Mouse (Mus musculus) CH12.LX (cell line): ENCODE results near the gene D6Ertd527e. TPM values are rescaled to one million over a fixed set of nuclear protein-coding genes. Genes with fewer than 3 reads are reported as not detected.
A peak's percentile ranks its signal among the peaks of the same experiment; 100 is the strongest.

Experiments
- DNase-seq: peaks from one replicate; pipeline ENCODE4 v3.0.0-alpha.2; 2013; ENCODE audit errors: extremely low read depth
- H3K27ac ChIP-seq: 2 replicates; pipeline ENCODE4 v1.5.1; 2012; ENCODE audit warnings: low read depth, mild to moderate bottlenecking, control low read depth, moderate library complexity; ENCODE audit not compliant: insufficient read depth
- H3K27me3 ChIP-seq: replicated peaks from 2 replicates; pipeline ENCODE3; 2012; ENCODE audit warnings: inconsistent platforms
- H3K36me3 ChIP-seq, 2 experiments: replicated peaks in 1 of 2; 2 replicates each; pipeline versions ENCODE3 to v1.6.1; 2012; ENCODE audit warnings: inconsistent platforms in 1 of 2, low read length in 1 of 2, mild to moderate bottlenecking in 1 of 2, mixed read lengths in 1 of 2, moderate library complexity in 1 of 2; ENCODE audit not compliant: control insufficient read depth in 1 of 2, insufficient read depth in 1 of 2
- H3K4me1 ChIP-seq, 2 experiments: 2 replicates each; pipeline ENCODE4 v1.6.1; 2012; ENCODE audit warnings: inconsistent platforms in 1 of 2, moderate library complexity in 1 of 2; ENCODE audit not compliant: insufficient read depth in 2 of 2, control insufficient read depth in 1 of 2
- H3K4me2 ChIP-seq: 2 replicates; pipeline ENCODE4 v1.6.1; 2012; ENCODE audit warnings: low read depth, mild to moderate bottlenecking, control low read depth; ENCODE audit not compliant: poor library complexity, insufficient read depth, severe bottlenecking
- H3K4me3 ChIP-seq, 3 experiments: fragments of 150-350 bp in 1 of 3; sonication (generic) in 1 of 3; replicated peaks in 1 of 3; 2 replicates each; pipeline versions ENCODE3 to v1.5.1; 2011 to 2012; ENCODE audit warnings: low read depth in 2 of 3, low read length in 2 of 3, mild to moderate bottlenecking in 2 of 3, moderate library complexity in 2 of 3, control low read depth in 1 of 3, improper control_type of control experiment in 1 of 3, inconsistent platforms in 1 of 3, mixed read lengths in 1 of 3; ENCODE audit not compliant: poor library complexity in 1 of 3
- H3K79me2 ChIP-seq: replicated peaks from 2 replicates; pipeline ENCODE4 v1.6.1; 2012; ENCODE audit warnings: mild to moderate bottlenecking, moderate library complexity; ENCODE audit not compliant: control insufficient read depth, poor library complexity, insufficient read depth, severe bottlenecking; ENCODE audit errors: extremely low read depth
- H3K9ac ChIP-seq: 2 replicates; pipeline ENCODE4 v1.6.1; 2012; ENCODE audit warnings: low read depth, mild to moderate bottlenecking, control low read depth, moderate library complexity; ENCODE audit not compliant: insufficient read depth
- H3K9me3 ChIP-seq: replicated peaks from 2 replicates; pipeline ENCODE3; 2012; ENCODE audit warnings: low read length, inconsistent platforms, mixed read lengths
- BHLHE40 ChIP-seq: IDR thresholded peaks from 2 replicates; pipeline ENCODE4 v1.6.1; 2011; ENCODE audit warnings: mild to moderate bottlenecking, low read depth, low read length, improper control_type of control experiment
- CHD2 ChIP-seq: IDR thresholded peaks from 2 replicates; pipeline ENCODE4 v1.6.1; 2011; ENCODE audit warnings: low read length, improper control_type of control experiment
- E2F4 ChIP-seq: IDR thresholded peaks from 2 replicates; pipeline ENCODE4 v1.6.1; 2011; ENCODE audit warnings: low read depth, low read length, improper control_type of control experiment; ENCODE audit not compliant: insufficient replicate concordance
- ELF1 ChIP-seq: IDR thresholded peaks from 2 replicates; pipeline ENCODE4 v1.6.1; 2014; ENCODE audit warnings: low read depth, mild to moderate bottlenecking, inconsistent platforms, low read length, improper control_type of control experiment
- EP300 ChIP-seq: IDR thresholded peaks from 2 replicates; pipeline ENCODE4 v1.6.1; 2011; ENCODE audit warnings: low read length, improper control_type of control experiment
- ETS1 ChIP-seq: conservative IDR thresholded peaks from 2 replicates; pipeline ENCODE4 v1.6.1; 2012; ENCODE audit warnings: low read depth, mild to moderate bottlenecking, inconsistent platforms, low read length, improper control_type of control experiment, moderate library complexity
- GABPA ChIP-seq: IDR thresholded peaks from 2 replicates; pipeline ENCODE4 v1.6.1; 2012; ENCODE audit warnings: low read depth, low read length, improper control_type of control experiment, inconsistent platforms; ENCODE audit not compliant: insufficient replicate concordance
- IRF4 ChIP-seq: IDR thresholded peaks from 2 replicates; pipeline ENCODE4 v1.6.1; 2014; ENCODE audit warnings: low read depth, mild to moderate bottlenecking, inconsistent platforms, low read length, improper control_type of control experiment
- JUN ChIP-seq: IDR thresholded peaks from 2 replicates; pipeline ENCODE4 v1.6.1; 2011; ENCODE audit warnings: low read depth, mild to moderate bottlenecking, low read length, improper control_type of control experiment, moderate library complexity; ENCODE audit not compliant: insufficient read depth
- MAZ ChIP-seq: IDR thresholded peaks from 2 replicates; pipeline ENCODE4 v1.6.1; 2012; ENCODE audit warnings: low read depth, mild to moderate bottlenecking, inconsistent platforms, low read length, improper control_type of control experiment, moderate library complexity
- MEF2A ChIP-seq: IDR thresholded peaks from 2 replicates; pipeline ENCODE4 v1.6.1; 2014; ENCODE audit warnings: low read depth, mild to moderate bottlenecking, inconsistent platforms, low read length, improper control_type of control experiment, borderline replicate concordance
- MXI1 ChIP-seq: IDR thresholded peaks from 2 replicates; pipeline ENCODE4 v1.6.1; 2011; ENCODE audit warnings: mild to moderate bottlenecking, low read depth, low read length, improper control_type of control experiment
- MYC ChIP-seq: IDR thresholded peaks from 2 replicates; pipeline ENCODE4 v1.6.1; 2011; ENCODE audit warnings: low read depth, mild to moderate bottlenecking, improper control_type of control experiment, low read length
- PAX5 ChIP-seq: IDR thresholded peaks from 2 replicates; pipeline ENCODE4 v1.6.1; 2012; ENCODE audit warnings: low read length, inconsistent platforms, mixed read lengths
- POLR2A ChIP-seq: IDR thresholded peaks from 2 replicates; pipeline ENCODE4 v1.6.1; 2011; ENCODE audit warnings: low read depth, mild to moderate bottlenecking, improper control_type of control experiment, low read length
- POLR2AphosphoS2 ChIP-seq: IDR thresholded peaks from 2 replicates; pipeline ENCODE4 v1.6.1; 2011; ENCODE audit warnings: low read depth, low read length, improper control_type of control experiment
- RCOR1 ChIP-seq: conservative IDR thresholded peaks from 2 replicates; pipeline ENCODE4 v1.6.1; 2012; ENCODE audit warnings: low read depth, mild to moderate bottlenecking, inconsistent platforms, low read length, improper control_type of control experiment
- SMC3 ChIP-seq: IDR thresholded peaks from 2 replicates; pipeline ENCODE4 v1.6.1; 2011; ENCODE audit warnings: low read depth, low read length, improper control_type of control experiment
- TBP ChIP-seq: conservative IDR thresholded peaks from 2 replicates; pipeline ENCODE4 v1.6.1; 2011; ENCODE audit warnings: low read depth, low read length, improper control_type of control experiment
- TCF12 ChIP-seq: IDR thresholded peaks from 2 replicates; pipeline ENCODE4 v1.6.1; 2014; ENCODE audit warnings: low read depth, mild to moderate bottlenecking, inconsistent platforms, low read length, improper control_type of control experiment
- UBTF ChIP-seq: IDR thresholded peaks from 2 replicates; pipeline ENCODE4 v1.6.1; 2012; ENCODE audit warnings: low read depth, mild to moderate bottlenecking, inconsistent platforms, low read length, improper control_type of control experiment, moderate library complexity
- ZC3H11A ChIP-seq: IDR thresholded peaks from 2 replicates; pipeline ENCODE4 v1.6.1; 2012; ENCODE audit warnings: low read depth, mild to moderate bottlenecking, inconsistent platforms, low read length, improper control_type of control experiment
- ZKSCAN1 ChIP-seq: IDR thresholded peaks from 2 replicates; pipeline ENCODE4 v1.6.1; 2012; ENCODE audit warnings: low read depth, inconsistent platforms, low read length, improper control_type of control experiment, borderline replicate concordance
- ZMIZ1 ChIP-seq: IDR thresholded peaks from 2 replicates; pipeline ENCODE4 v1.6.1; 2012; ENCODE audit warnings: low read depth, mild to moderate bottlenecking, inconsistent platforms, low read length, improper control_type of control experiment
- ZNF384 ChIP-seq: IDR thresholded peaks from 2 replicates; pipeline ENCODE4 v1.6.1; 2012; ENCODE audit warnings: low read depth, low read length, improper control_type of control experiment, inconsistent platforms
- dilution Hi-C: fragments of 300-500 bp; cut with MboI; formaldehyde crosslinking; loops from 2 replicates; pipeline ENCODE4 v1.14.3; 2020; ENCODE audit warnings: low sequenced_read_pairs; ENCODE audit not compliant: extremely low pct_unique_long_range_greater_than_20kb, extremely low pct_ligation_motif_present
- in situ Hi-C: fragments of 300-500 bp; cut with MboI; formaldehyde crosslinking; loops from 3 replicates; pipeline ENCODE4 v1.14.3; 2019; ENCODE audit warnings: low sequenced_read_pairs, low pct_ligation_motif_present, low pct_unique_long_range_greater_than_20kb, mixed read lengths
- polyA plus RNA-seq: library from polyadenylated mRNA; unstranded; fragments of >175 nt; gene quantifications from 2 replicates; pipeline ENCODE4 v1.2.1, GENCODE M21; 2012; ENCODE audit warnings: low read depth; ENCODE audit not compliant: insufficient read length
- total RNA-seq, 2 experiments: library from RNA; depleted of rRNA; stranded (reverse); fragments of 300-350 nt in 1 of 2; fragments of >200 nt in 1 of 2; gene quantifications; 2 replicates each; pipeline ENCODE4 v1.2.3; 2012 to 2014

The D6Ertd527e gene
- total and polyA plus RNA-seq, 3 experiments = 0.10 to 0.34 TPM; not detected in 1

- TF ChIP-seq ZMIZ1 = peak; percentile 37; the same call in 1 of the 2 replicates
- TF ChIP-seq TCF12 = peak; percentile 86
- peak; percentile 77 for TF ChIP-seq BHLHE40
- TF ChIP-seq IRF4 = peak; percentile 95
- TF ChIP-seq E2F4 = no peak
- peak; percentile 75; the same call in 1 of the 2 replicates for TF ChIP-seq MAZ
- TF ChIP-seq TBP = no peak
- TF ChIP-seq MEF2A = peak; percentile 95
- TF ChIP-seq JUN = peak; percentile 76
- peak; percentile 78 for TF ChIP-seq RCOR1
- no peak for TF ChIP-seq ZKSCAN1
Observed at GRCm38 (mm10) chr6:87069195-87069900, 35.2 kb upstream of the D6Ertd527e start (continued).

- H3K4me1 ChIP-seq = peaks cover 32 to 76% of the 10 kb centered on the region in 2 experiments
- H3K79me2 ChIP-seq = peaks cover 2% of the 10 kb centered on the region; the same call in 1 of the 2 replicates
- H3K9ac ChIP-seq = peak overlapping the region; percentile 36; the same call in 1 of the 2 replicates
- H3K27me3 ChIP-seq = no peaks in the 10 kb centered on the region
- no peaks in the 10 kb centered on the region for H3K9me3 ChIP-seq
- dilution Hi-C loops (no loop called here), in situ Hi-C loops (no loop called here)
- DNase-seq = no peak
- no peak for TF ChIP-seq ETS1
- no peak for TF ChIP-seq MXI1
- no peak for TF ChIP-seq TBP
- no peak for TF ChIP-seq SMC3
- TF ChIP-seq RCOR1 = no peak
- no peak for TF ChIP-seq POLR2AphosphoS2
- TF ChIP-seq MEF2A = no peak
- H3K36me3 ChIP-seq = peaks cover 30 to 74% of the 10 kb centered on the region in 2 experiments
- no peak overlapping the region for H3K4me2 ChIP-seq
- no peak overlapping the region for H3K4me3 ChIP-seq
- H3K27ac ChIP-seq = peak overlapping the region; percentile 17
Observed at GRCm38 (mm10) chr6:87070641-87071040, 33.9 kb upstream of the D6Ertd527e start.

DNA sequence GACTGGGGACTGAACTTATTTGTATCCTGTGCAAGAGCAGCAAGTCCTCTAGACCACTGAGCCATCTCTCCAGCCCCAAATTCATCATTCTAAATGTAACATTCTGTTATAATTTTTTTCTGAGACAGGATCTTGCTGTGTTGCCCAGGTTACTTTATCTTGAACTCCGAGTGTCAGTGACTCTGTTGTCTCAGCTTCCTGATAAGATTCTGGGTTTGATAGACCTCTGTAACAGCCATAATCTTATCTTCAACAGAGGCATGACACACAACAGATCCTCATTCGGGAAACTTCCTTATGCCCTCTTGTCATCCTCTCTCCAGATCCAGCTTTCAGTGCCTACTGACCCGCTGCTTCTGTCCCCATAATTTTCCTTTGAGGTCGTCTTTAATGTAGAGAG lies 31.8 kb upstream of the D6Ertd527e start:
- DNase-seq = no peak
- no peak overlapping the region for H3K4me3 ChIP-seq
- no peaks in the 10 kb centered on the region for H3K27me3 ChIP-seq
- dilution Hi-C loops = no loop called here
- no peak overlapping the region for H3K9ac ChIP-seq
- peaks cover 32 to 93% of the 10 kb centered on the region in 2 experiments for H3K4me1 ChIP-seq
- no peaks in the 10 kb centered on the region for H3K9me3 ChIP-seq
- in situ Hi-C loops = no loop called here
- peaks cover 18 to 70% of the 10 kb centered on the region in 2 experiments for H3K36me3 ChIP-seq
- no peak overlapping the region for H3K4me2 ChIP-seq
- peaks cover 2% of the 10 kb centered on the region; the same call in 1 of the 2 replicates for H3K79me2 ChIP-seq
- no peak for TF ChIP-seq ZC3H11A
- no peak for TF ChIP-seq TCF12
- TF ChIP-seq POLR2A = no peak
- no peak for TF ChIP-seq ZNF384
- TF ChIP-seq ELF1 = no peak
- no peak for TF ChIP-seq UBTF
- TF ChIP-seq E2F4 = no peak
- TF ChIP-seq GABPA = no peak
- no peak for TF ChIP-seq POLR2AphosphoS2
- TF ChIP-seq CHD2 = no peak
- TF ChIP-seq PAX5 = no peak
- TF ChIP-seq SMC3 = no peak
- TF ChIP-seq RCOR1 = no peak
- no peak for TF ChIP-seq MEF2A
- TF ChIP-seq MXI1 = no peak
- TF ChIP-seq ETS1 = no peak
- no peak for TF ChIP-seq TBP
- TF ChIP-seq MYC = no peak
- TF ChIP-seq IRF4 = no peak
- TF ChIP-seq EP300 = no peak
- H3K27ac ChIP-seq = no peak overlapping the region
